ENCODE assay signal across 8 mouse cellular contexts in genomic region chr7:16874190-16874589, GRCm38 (mm10). TPM values are rescaled to one million over a fixed set of nuclear protein-coding genes. Genes with fewer than 3 reads are reported as not detected.
DNase-seq lines count a peak whose midpoint lies in the region; ATAC-seq and TF ChIP-seq lines count a peak whose summit lies in the region.

No protein-coding gene starts in this region.

- no peaks in the 10 kb centered on the region for H3K9me3 ChIP-seq in embryonic facial prominence, embryonic 13.5 days
- H3K9me3 ChIP-seq in limb, embryonic 14.5 days (ENCODE audit: control insufficient read depth, low read length) = no peaks in the 10 kb centered on the region
- H3K9me3 ChIP-seq in midbrain, embryonic 16.5 days (replicated peaks; ENCODE audit: control insufficient read depth, low read length, poor library complexity, severe bottlenecking) = no peaks in the 10 kb centered on the region

- DNase-seq in 3134 (ENCODE audit: extremely low read depth, insufficient read length, low spot score) = peak; percentile 66
- DNase-seq in adrenal gland, postnatal 14 days = peak; percentile 88
- peak; percentile 83 to 85 for DNase-seq in heart, adult 2 months
- peak; percentile 63 to 69 for DNase-seq in kidney, adult 8-10 months
- DNase-seq in limb, embryonic 14.5 days (ENCODE audit: low spot score) = peak; percentile 75
- peak; percentile 75 to 78 for DNase-seq in spleen, postnatal 36 days (ENCODE audit: low spot score in 2 of 2)

- 3% methylated on average over 17 of the region's 17 CpGs for WGBS in embryonic facial prominence, embryonic 13.5 days
- WGBS in heart, adult 2 months = 2% methylated on average over 17 of the region's 17 CpGs
- 7% methylated on average over 17 of the region's 17 CpGs for WGBS in limb, embryonic 14.5 days
- 5% methylated on average over 17 of the region's 17 CpGs for WGBS in midbrain, embryonic 16.5 days

- no peaks in the 10 kb centered on the region for H3K27me3 ChIP-seq in embryonic facial prominence, embryonic 13.5 days
- H3K27me3 ChIP-seq in heart, adult 2 months (ENCODE audit: control insufficient read depth, insufficient read depth, low read length) = no peaks in the 10 kb centered on the region
- no peaks in the 10 kb centered on the region for H3K27me3 ChIP-seq in limb, embryonic 14.5 days (ENCODE audit: control insufficient read depth, insufficient read depth, low read length)
- no peaks in the 10 kb centered on the region for H3K27me3 ChIP-seq in midbrain, embryonic 16.5 days (ENCODE audit: control insufficient read depth, insufficient read depth, low read depth, low read length)

- intact Hi-C loops in heart, adult 2 months (cut with DNase I) = loop anchor here (1.0 kb wide), 1 partner anchor 18 kb away; no protein-coding TSS in a partner anchor

- ATAC-seq in embryonic facial prominence, embryonic 13.5 days (ENCODE audit: insufficient number of reproducible peaks, insufficient read depth, low FRiP score, low TSS enrichment, low read depth) = no peak
- ATAC-seq in limb, embryonic 14.5 days (ENCODE audit: low FRiP score, low read depth) = no peak
- no peak for ATAC-seq in midbrain, embryonic 16.5 days

- peak overlapping the region; percentile 60; the same call in 1 of the 2 replicates for H3K9ac ChIP-seq in embryonic facial prominence, embryonic 13.5 days
- H3K9ac ChIP-seq in heart, adult 2 months (ENCODE audit: low read depth, low read length) = no peak overlapping the region
- no peak overlapping the region for H3K9ac ChIP-seq in limb, embryonic 14.5 days (ENCODE audit: low read depth, low read length, severe bottlenecking)
- peak overlapping the region; percentile 27; the same call in 1 of the 2 replicates for H3K9ac ChIP-seq in midbrain, embryonic 16.5 days (ENCODE audit: low read depth, low read length)

- TF ChIP-seq POLR2A in heart, adult 2 months (IDR thresholded peaks at IDR 0.05; ENCODE audit: insufficient read depth, low read depth, low read length) = no peak
- peak; percentile 43; the same call in 1 of the 2 replicates for TF ChIP-seq POLR2A in limb, embryonic 14.5 days (IDR thresholded peaks at IDR 0.05; ENCODE audit: borderline replicate concordance, extremely low read depth, insufficient read depth, insufficient read length)

- no peaks in the 10 kb centered on the region for H3K79me2 ChIP-seq in heart, adult 2 months (replicated peaks; ENCODE audit: control insufficient read depth, insufficient read depth, low read length)

- TF ChIP-seq EP300 in heart, adult 2 months (IDR thresholded peaks at IDR 0.05; ENCODE audit: insufficient read depth, low read depth, low read length) = peak; percentile 93

- peak overlapping the region; percentile 94 for H3K27ac ChIP-seq in embryonic facial prominence, embryonic 13.5 days
- H3K27ac ChIP-seq in heart, adult 2 months = peak overlapping the region; percentile 74
- peak overlapping the region; percentile 86 for H3K27ac ChIP-seq in limb, embryonic 14.5 days (replicated peaks; ENCODE audit: low read depth, low read length)
- H3K27ac ChIP-seq in midbrain, embryonic 16.5 days (ENCODE audit: low read length) = peak overlapping the region; percentile 81

- H3K4me2 ChIP-seq in embryonic facial prominence, embryonic 13.5 days = peak overlapping the region; percentile 51
- H3K4me2 ChIP-seq in limb, embryonic 14.5 days (replicated peaks; ENCODE audit: low read depth, low read length, severe bottlenecking) = peak overlapping the region; percentile 46
- peak overlapping the region; percentile 51 for H3K4me2 ChIP-seq in midbrain, embryonic 16.5 days (ENCODE audit: low read length)

- peak overlapping the region; percentile 85 for H3K4me3 ChIP-seq in embryonic facial prominence, embryonic 13.5 days
- peak overlapping the region; percentile 32 for H3K4me3 ChIP-seq in heart, adult 2 months
- peak overlapping the region; percentile 87 for H3K4me3 ChIP-seq in limb, embryonic 14.5 days (replicated peaks; ENCODE audit: low read length)
- peak overlapping the region; percentile 71 for H3K4me3 ChIP-seq in midbrain, embryonic 16.5 days (ENCODE audit: low read depth, low read length)

- TF ChIP-seq CTCF in heart, adult 2 months (IDR thresholded peaks at IDR 0.05) = peak; percentile 99

- peaks cover 14% of the 10 kb centered on the region for H3K4me1 ChIP-seq in embryonic facial prominence, embryonic 13.5 days
- peaks cover 1% of the 10 kb centered on the region; the same call in 1 of the 2 replicates for H3K4me1 ChIP-seq in heart, adult 2 months (ENCODE audit: control insufficient read depth, insufficient read depth, low read length)
- peaks cover 7% of the 10 kb centered on the region; the same call in 1 of the 2 replicates for H3K4me1 ChIP-seq in limb, embryonic 14.5 days (ENCODE audit: control insufficient read depth, insufficient read depth, low read length)
- peaks cover 17% of the 10 kb centered on the region for H3K4me1 ChIP-seq in midbrain, embryonic 16.5 days (ENCODE audit: control insufficient read depth, insufficient read depth, low read length)

- H3K36me3 ChIP-seq in embryonic facial prominence, embryonic 13.5 days = peaks cover 38% of the 10 kb centered on the region
- no peaks in the 10 kb centered on the region for H3K36me3 ChIP-seq in heart, adult 2 months (ENCODE audit: control insufficient read depth, insufficient read depth, low read length)
- peaks cover 38% of the 10 kb centered on the region for H3K36me3 ChIP-seq in limb, embryonic 14.5 days (ENCODE audit: control insufficient read depth, insufficient read depth, low read length)
- no peaks in the 10 kb centered on the region for H3K36me3 ChIP-seq in midbrain, embryonic 16.5 days (ENCODE audit: control insufficient read depth, insufficient read depth, low read length)

RNA-seq across cellular contexts. Expression of gene Dact3, which starts 0.9 kb away (rescaled TPM):
- total RNA-seq in adrenal gland, postnatal 14 days (2021) = 2.6 and 4.1 TPM in 2 replicates
- 4.9 TPM in 2 replicates for polyA plus RNA-seq in embryonic facial prominence, embryonic 13.5 days (2015; fragmentation: Nextera tagmentation; extraction: Ambion mirVana)
- 10 to 100 TPM in 1 of 2 experiments, 1 to 10 TPM in 1; 8.6 to 12.1 TPM for total RNA-seq in heart, adult 2 months (2021)
- 19.6 and 20.0 TPM in 2 replicates for polyA plus RNA-seq in heart, adult 2 months (2012; rRNA removed)
- 64.3 and 89.3 TPM in 2 replicates for polyA plus RNA-seq in limb, embryonic 14.5 days (2012; rRNA removed)
- 11.5 and 13.7 TPM in 2 replicates for polyA plus RNA-seq in limb, embryonic 14.5 days (2014; fragmentation: Nextera tagmentation; extraction: Ambion mirVana)
- 2.6 and 3.0 TPM in 2 replicates for polyA plus RNA-seq in midbrain, embryonic 16.5 days (2015; fragmentation: Nextera tagmentation; extraction: Ambion mirVana)

RNA-seq across cellular contexts. Expression of gene Gng8, which starts 17.4 kb away (rescaled TPM):
- 0.59 and 0.60 TPM in 2 replicates for total RNA-seq in adrenal gland, postnatal 14 days (2021)
- polyA plus RNA-seq in embryonic facial prominence, embryonic 13.5 days (2015; fragmentation: Nextera tagmentation; extraction: Ambion mirVana) = 19.9 and 32.0 TPM in 2 replicates
- total RNA-seq in heart, adult 2 months (2021) = 1 to 10 TPM in 1 of 2 experiments, under 1 TPM in 1; 0.47 to 1.6 TPM
- 7.4 and 13.1 TPM in 2 replicates for polyA plus RNA-seq in heart, adult 2 months (2012; rRNA removed)
- polyA plus RNA-seq in limb, embryonic 14.5 days (2012; rRNA removed) = 63.3 and 92.7 TPM in 2 replicates
- 17.8 and 21.1 TPM in 2 replicates for polyA plus RNA-seq in limb, embryonic 14.5 days (2014; fragmentation: Nextera tagmentation; extraction: Ambion mirVana)
- 14.0 and 49.2 TPM in 2 replicates for polyA plus RNA-seq in midbrain, embryonic 16.5 days (2015; fragmentation: Nextera tagmentation; extraction: Ambion mirVana)

RNA-seq across cellular contexts. Expression of gene Prkd2, which starts 31.5 kb away (rescaled TPM):
- 25.0 and 35.4 TPM in 2 replicates for total RNA-seq in adrenal gland, postnatal 14 days (2021)
- polyA plus RNA-seq in embryonic facial prominence, embryonic 13.5 days (2015; fragmentation: Nextera tagmentation; extraction: Ambion mirVana) = 20.5 and 20.8 TPM in 2 replicates
- 10 to 100 TPM; 15.3 to 19.9 TPM for total RNA-seq in heart, adult 2 months (2021)
- 24.5 and 26.2 TPM in 2 replicates for polyA plus RNA-seq in heart, adult 2 months (2012; rRNA removed)
- 35.9 and 48.9 TPM in 2 replicates for polyA plus RNA-seq in limb, embryonic 14.5 days (2012; rRNA removed)
- 19.2 and 22.1 TPM in 2 replicates for polyA plus RNA-seq in limb, embryonic 14.5 days (2014; fragmentation: Nextera tagmentation; extraction: Ambion mirVana)
- 6.0 and 6.9 TPM in 2 replicates for polyA plus RNA-seq in midbrain, embryonic 16.5 days (2015; fragmentation: Nextera tagmentation; extraction: Ambion mirVana)

RNA-seq across cellular contexts. Expression of gene Ptgir, which starts 32.1 kb away (rescaled TPM):
- 1.2 and 2.6 TPM in 2 replicates for total RNA-seq in adrenal gland, postnatal 14 days (2021)
- 1.2 TPM in 2 replicates for polyA plus RNA-seq in embryonic facial prominence, embryonic 13.5 days (2015; fragmentation: Nextera tagmentation; extraction: Ambion mirVana)
- total RNA-seq in heart, adult 2 months (2021) = 1 to 10 TPM; 1.9 to 2.9 TPM
- polyA plus RNA-seq in heart, adult 2 months (2012; rRNA removed) = 5.2 and 7.4 TPM in 2 replicates
- polyA plus RNA-seq in limb, embryonic 14.5 days (2012; rRNA removed) = 3.6 and 4.1 TPM in 2 replicates
- polyA plus RNA-seq in limb, embryonic 14.5 days (2014; fragmentation: Nextera tagmentation; extraction: Ambion mirVana) = 2.3 and 2.8 TPM in 2 replicates
- polyA plus RNA-seq in midbrain, embryonic 16.5 days (2015; fragmentation: Nextera tagmentation; extraction: Ambion mirVana) = 0.22 and 0.23 TPM in 2 replicates

RNA-seq across cellular contexts. Expression of gene Calm3, which starts 49.7 kb away (rescaled TPM):
- 222 and 231 TPM in 2 replicates for total RNA-seq in adrenal gland, postnatal 14 days (2021)
- polyA plus RNA-seq in embryonic facial prominence, embryonic 13.5 days (2015; fragmentation: Nextera tagmentation; extraction: Ambion mirVana) = 104 and 111 TPM in 2 replicates
- 100 to 1,000 TPM; 168 to 175 TPM for total RNA-seq in heart, adult 2 months (2021)
- 163 and 206 TPM in 2 replicates for polyA plus RNA-seq in heart, adult 2 months (2012; rRNA removed)
- polyA plus RNA-seq in limb, embryonic 14.5 days (2012; rRNA removed) = 281 and 320 TPM in 2 replicates
- 156 and 164 TPM in 2 replicates for polyA plus RNA-seq in limb, embryonic 14.5 days (2014; fragmentation: Nextera tagmentation; extraction: Ambion mirVana)
- 405 and 443 TPM in 2 replicates for polyA plus RNA-seq in midbrain, embryonic 16.5 days (2015; fragmentation: Nextera tagmentation; extraction: Ambion mirVana)

Comparison
In these comparisons a context has a peak if more than half of its experiments do, and no peak if none do; other contexts are left out.
1. H3K4me3 ChIP-seq: peak in every context shown above with its lines; median percentile 87 in limb, embryonic 14.5 days; 85 in embryonic facial prominence, embryonic 13.5 days; 71 in midbrain, embryonic 16.5 days; 32 in heart, adult 2 months.
2. H3K9ac ChIP-seq: peak in embryonic facial prominence, embryonic 13.5 days (single experiment) and midbrain, embryonic 16.5 days (single experiment); none in heart, adult 2 months (single experiment) and limb, embryonic 14.5 days (single experiment).
3. Peak in every context shown above with its lines, with median percentiles within 50 percentile points of each other: DNase-seq, H3K27ac ChIP-seq and H3K4me2 ChIP-seq.